Mouse (Mus musculus) liver, embryonic 14.5 days (tissue): ENCODE measurements around the gene Kctd3.

Experiments used
- CTCF ChIP-seq: IDR thresholded peaks from 2 replicates; pipeline ENCODE4 v1.5.1; 2016; ENCODE audit warnings: antibody characterized with exemption, low read depth, control low read depth
- EP300 ChIP-seq: IDR thresholded peaks from 2 replicates; pipeline ENCODE4 v1.6.1; 2016; ENCODE audit warnings: antibody characterized with exemption, low read depth

GRCm38 (mm10) chr1:189047918-189048317 is 40.3 kb upstream of the Kctd3 start:
- TF ChIP-seq CTCF, result no peak
- TF ChIP-seq EP300, result no peak
